Mouse (Mus musculus) adrenal gland, adult 18-20 months (tissue): ENCODE measurements at regions not wholly inside any gene's neighbourhood (a gene's known extent, or its start where the extent isn't known, plus 50 kb on each side); places are given as distances from the start of the nearest gene placed in this dataset.
A peak's percentile ranks its signal among the peaks of the same experiment; 100 is the strongest.
"Not testable (repeated sequence)": the region's sequence is repeated elsewhere in the genome, so short reads cannot be mapped to it uniquely, and the experiment has no call there.

Source experiments
- DNase-seq, 2 experiments: peaks; one replicate each; pipeline ENCODE4 v3.0.0; 2021 to 2022; ENCODE audit warnings: low spot score in 2 of 2

GRCm38 (mm10) chr8:46355066-46355465 is 60.6 kb upstream of the Helt start:
- no peak for DNase-seq

DNA sequence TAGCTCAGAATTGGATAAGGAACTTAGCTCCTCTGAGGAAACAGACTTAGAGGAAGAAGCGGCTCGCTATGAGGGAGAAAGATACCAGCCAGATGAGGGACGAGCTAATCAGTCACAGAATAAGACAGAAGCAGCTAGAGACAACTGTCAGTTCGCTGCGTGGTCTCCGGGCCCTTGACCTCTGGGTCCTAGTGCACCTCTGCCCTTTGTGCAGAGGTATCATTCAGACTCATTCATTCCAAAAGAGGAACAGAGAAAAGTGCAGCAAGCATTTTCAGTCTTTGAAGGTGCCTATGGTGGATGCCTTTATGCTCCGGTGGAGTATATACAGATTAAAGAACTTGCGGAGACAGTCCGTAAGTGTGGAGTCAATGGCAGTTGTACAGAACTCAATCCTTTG is 63.5 kb upstream of the Helt start:
- DNase-seq = not testable (repeated sequence)

- DNase-seq = no peak
These were observed 68.4 kb upstream of the Helt start for GRCm38 (mm10) chr8:46362871-46363306.

- no peak for DNase-seq
These were observed 71.2 kb upstream of the Helt start for GRCm38 (mm10) chr8:46365711-46366110.

GRCm38 (mm10) chr8:46367125-46367524 is 72.7 kb upstream of the Helt start:
- DNase-seq = no peak

- DNase-seq = no peak
These were observed 79.6 kb upstream of the Helt start for GRCm38 (mm10) chr8:46374092-46374491.

DNA sequence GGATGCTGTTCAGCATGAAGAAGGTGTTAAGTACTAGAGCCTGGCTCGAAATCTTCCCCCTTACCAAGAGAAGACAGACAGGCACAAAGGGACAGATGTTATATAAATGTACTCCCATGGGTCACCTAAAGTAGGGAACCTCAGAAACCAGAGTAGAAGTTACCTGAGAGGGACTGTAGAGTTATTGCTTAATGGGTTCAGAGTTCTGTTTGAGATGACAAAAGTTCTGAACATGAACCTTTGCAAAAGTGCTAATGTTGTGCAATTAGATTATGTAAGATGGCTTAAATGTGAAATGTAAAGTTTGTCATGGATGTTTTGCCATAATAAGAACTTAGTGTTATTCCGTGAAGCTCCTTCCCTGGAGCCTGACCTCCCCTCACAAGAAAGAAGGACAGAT is 81.5 kb upstream of the Helt start:
- no peak for DNase-seq

DNA sequence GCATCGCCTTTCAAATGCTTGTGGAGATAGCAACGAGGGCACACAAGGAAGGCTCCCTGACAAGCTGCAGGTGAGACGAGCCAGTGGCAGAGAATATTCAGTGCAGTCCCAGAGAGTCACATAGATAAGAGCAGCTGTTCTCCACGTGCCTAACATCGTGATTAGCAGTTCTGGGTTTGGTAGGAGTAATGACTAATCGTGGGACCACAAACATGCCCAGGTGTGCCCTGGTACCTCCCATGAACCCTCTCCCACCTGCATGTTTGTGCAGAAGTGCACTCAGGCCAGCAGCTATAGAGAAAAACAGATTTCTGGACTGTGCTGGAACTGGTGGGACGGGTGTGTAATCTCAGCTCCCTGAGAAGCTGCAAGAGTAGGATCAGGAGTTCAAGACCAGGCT is 85.9 kb upstream of the Acsl1 start:
- no peak for DNase-seq

DNA sequence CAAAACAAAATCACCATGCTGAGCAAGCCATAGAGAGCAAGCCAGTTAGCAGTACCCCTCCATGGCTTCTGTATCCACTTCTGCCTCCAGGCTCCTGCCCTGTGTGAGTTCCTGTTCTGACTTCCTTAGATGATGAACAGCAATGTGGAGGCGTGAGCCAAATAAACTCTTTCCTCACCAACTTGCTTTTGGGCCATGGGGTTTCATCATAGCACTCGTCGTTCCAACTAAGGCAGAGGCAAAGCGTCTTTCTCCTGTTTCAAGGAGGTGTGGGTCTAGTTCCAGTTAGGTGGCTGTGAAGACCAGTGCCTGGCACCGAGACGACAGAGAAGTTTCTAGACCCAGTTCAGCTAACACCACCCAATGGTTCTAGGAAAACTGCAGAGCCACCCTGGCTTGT is 85.0 kb upstream of the Acsl1 start:
- DNase-seq = peak in 1 of 2 experiments; percentile 28

DNA sequence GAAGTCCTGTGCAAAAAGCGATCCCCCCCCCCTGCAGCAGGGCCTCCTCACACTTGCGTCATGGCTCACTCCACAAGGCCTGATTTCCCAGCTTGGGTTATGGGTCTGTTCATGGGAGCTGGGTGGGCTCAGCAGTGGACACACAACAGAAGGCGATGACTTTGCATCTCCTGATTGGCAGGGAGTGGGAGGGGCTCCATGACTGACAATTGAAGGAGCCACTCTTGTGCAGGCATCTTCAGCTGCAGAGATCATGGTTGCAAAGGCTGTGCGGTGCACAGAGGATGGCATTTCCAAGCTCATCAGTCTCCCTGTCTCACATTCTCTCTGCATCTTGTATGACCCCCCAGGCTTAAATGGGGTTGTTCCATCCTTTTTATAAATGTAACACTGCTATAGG is 84.3 kb upstream of the Acsl1 start:
- DNase-seq = no peak

DNA sequence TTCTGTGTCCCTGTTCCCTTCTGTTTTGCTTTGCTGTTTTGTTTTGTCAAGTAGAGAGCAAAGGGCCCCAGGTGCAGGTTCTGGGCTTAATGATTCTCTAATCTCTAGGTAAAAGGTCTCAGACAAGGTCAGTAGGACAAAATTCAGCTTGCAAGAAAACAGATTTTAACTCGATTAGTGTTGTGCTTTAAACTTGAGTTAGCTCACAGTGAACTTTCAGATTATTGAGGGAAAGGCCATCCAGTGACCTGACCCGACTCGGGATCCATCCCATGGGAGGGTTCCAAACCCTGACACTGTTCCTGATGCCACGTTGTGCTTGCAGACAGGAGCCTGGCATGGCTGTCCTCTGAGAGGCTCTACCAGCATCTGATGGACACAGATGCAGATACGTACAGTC is 83.8 kb upstream of the Acsl1 start:
- DNase-seq = no peak

GRCm38 (mm10) chr8:46388421-46388820 is 82.4 kb upstream of the Acsl1 start:
- DNase-seq = no peak

GRCm38 (mm10) chr8:46390431-46390830 is 80.4 kb upstream of the Acsl1 start:
- DNase-seq = peak; percentile 64 to 77

DNA sequence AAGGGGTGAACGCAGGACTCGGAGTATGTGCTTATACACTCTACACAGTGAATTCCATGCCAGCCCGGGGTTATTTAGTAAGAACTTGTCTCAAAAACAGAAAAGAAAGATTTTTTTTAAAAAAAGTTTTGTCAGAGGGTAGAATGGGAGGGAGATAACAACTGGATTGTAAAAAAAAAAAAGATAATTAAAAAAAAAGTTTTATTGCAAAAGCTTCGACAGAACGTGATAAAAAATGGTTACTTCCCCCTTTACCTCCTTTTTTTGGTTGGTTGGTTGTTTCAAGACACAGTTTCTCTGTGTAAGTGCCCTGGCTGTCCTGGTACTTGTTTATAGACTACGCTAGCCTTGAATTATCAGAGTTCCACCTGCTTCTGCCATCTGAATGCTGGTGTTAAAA is 79.2 kb upstream of the Acsl1 start:
- DNase-seq = no peak

DNA sequence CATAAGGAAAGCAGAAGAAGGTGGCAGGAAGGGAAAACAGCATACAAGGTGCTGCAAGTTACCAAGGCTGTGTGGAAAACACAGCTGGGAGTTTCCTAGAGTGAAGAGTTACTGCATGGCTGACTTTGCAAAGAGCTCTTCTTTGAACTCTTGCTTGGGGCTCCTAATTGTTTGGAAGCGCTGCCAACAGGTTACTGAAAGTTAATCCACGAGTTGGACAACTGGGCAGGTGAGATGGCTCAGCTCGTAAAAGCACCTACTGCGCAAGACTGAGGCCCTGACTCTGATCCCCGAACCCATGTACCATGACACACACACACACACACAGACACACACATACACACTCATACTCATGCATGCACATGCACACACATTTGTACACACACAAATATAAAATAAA is 77.5 kb upstream of the Acsl1 start:
- no peak for DNase-seq

DNA sequence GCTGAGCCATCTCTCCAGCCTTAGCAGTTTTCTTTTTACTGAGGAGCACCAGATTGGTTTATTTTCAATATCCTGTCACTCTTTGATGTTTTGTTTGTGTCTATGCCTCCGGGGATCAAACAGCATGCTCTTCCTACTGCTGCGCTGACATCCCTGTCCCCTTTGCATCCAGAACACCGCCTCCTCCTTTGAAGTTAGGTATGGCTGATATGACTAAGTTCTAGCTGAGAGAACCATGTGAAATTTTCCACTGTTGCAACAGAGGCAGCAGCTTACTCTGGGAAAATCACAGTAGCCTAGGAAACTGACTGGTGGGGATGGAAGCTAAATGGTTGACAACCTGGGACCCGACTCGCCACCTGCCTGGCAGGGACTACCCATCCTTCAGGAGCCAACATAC is 76.1 kb upstream of the Acsl1 start:
- no peak for DNase-seq

DNA sequence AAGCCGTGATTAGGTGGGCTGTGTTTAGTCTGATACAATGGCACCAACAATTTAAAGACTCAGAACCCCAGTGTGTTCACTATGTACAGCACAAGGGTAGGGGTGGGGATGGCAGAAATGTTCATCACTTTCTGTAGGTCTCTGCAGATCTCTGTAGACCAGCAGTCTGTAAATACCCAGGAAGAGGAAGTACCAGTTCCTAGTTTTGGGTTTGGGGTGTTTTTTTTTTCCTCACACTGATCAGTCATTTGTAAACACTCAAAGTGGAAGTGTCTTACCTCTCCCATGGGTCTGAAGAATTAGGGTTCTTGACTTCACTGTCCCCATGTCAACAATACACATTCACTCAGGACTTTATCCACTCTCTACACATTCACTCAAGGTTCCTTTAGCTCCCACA is 75.5 kb upstream of the Acsl1 start:
- DNase-seq = no peak

DNA sequence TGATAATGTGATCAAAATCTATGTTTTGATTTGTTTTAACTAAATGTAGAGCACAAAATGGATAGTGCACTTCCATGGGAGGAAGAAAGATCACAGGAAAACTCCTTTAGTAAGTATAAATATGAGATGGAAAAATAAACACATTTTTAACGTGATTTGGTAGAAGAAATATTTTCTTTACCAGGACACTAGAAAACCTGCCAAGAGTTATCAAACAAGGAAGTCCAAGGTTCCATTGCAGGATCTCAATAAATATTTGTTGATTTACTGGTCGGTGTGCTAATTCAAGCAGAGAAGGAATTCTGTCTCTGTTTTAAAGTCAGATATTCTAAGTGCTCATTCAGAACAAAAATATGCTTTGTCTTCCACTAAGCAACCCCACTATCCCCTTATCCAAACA is 73.8 kb upstream of the Acsl1 start:
- no peak for DNase-seq

DNA sequence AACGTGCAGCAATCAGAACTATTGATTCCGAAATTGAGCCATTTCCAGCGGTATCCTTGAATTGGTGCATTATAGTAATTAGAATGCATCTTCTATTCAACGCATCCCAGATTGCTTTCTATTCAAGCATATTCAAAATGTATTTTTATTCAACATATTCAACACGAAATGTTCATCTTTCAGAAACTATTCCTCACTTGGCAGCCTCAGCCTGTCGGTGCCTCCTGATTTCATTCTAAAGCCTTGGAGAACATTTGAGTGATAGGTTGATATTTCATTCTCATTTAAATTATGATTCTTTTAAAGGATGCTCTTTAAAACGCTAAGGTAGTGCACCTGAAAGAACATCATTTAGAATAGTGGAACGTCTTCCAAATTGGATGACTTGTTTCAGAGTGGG is 73.1 kb upstream of the Acsl1 start:
- no peak for DNase-seq

DNA sequence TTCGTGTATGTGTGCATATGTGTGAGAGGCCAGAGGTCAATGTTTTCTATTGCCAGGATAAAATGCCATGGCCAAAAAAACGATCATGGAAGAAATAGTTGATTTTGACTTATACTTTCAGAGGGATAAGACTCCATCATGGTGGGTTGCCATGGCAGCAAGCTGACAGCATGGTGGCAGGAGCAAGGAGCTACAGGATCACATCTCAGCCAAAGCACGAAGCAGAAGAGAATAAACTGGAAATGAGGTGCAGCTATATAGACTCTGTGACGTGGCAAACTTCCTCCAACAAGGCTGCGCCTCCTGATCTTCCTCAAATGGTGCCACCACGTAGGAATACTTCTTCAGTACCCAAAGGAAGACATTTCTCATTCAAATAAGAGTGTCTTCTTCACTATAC is 70.2 kb upstream of the Acsl1 start:
- DNase-seq = no peak

DNA sequence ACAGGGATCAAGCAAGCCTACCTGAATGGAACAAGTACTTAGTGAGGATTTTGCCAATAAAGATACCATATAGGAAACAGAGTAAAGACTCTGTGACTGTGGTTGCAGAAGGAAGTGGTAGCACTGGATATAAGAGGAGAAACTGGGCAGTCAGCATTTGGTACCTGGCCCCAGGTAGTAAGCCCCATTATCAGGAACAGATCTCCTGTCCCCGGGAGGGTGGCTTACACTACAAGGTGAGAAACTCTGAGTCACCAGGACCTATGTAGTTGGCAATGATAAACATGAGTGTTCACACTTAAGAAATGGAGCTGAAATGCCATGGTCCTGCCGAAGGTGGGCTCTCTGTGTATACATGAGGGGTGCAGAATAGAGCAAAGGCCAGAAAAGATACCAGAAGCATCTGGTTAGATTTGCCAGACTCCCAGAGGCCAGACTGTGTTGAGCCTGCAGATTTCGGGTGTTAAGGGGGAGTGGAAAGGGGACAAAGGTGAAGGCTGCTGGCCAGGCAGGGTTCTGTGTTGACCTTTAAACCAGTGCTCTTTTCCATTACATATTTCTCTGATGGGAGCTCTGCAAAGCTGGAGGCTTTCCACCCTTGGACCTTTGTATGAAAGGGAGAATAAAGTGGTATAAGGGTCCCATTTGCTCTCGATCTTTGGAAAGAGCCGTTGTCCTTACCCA is 66.8 kb upstream of the Acsl1 start:
- no peak for DNase-seq

DNA sequence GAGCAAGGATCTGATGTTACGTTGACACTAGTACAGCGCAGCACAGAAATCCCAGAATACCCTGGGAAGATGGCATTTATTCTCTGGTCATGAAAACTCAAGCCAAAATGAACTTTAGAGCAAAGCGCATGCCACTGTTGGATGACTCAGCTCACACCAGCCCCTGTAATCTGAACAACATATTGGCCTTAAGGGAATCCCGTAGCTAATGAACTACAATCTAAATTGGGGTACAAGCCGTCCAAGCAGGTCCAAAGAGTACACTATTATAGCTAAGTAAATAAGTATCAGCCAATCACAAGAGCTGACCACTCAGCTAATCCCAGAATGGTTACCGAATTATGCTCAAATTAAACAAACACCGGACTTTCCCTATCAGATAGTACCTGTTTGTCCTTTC is 62.0 kb upstream of the Acsl1 start:
- DNase-seq = no peak

GRCm38 (mm10) chr8:46409296-46409695 is 61.5 kb upstream of the Acsl1 start:
- no peak for DNase-seq
